Comparison of ENCODE assay signal across 5 mouse cellular contexts in genomic region chr10:22206443-22206842, GRCm38 (mm10). TPM values are rescaled to one million over a fixed set of nuclear protein-coding genes. Genes with fewer than 3 reads are reported as not detected.
"Had no signal": no experiment of that assay in that cellular context is flagged by ENCODE, and none has a peak within 500 bp of the region (broad histone marks: within the 10 kb centered on the region; RNA-seq: fewer than 3 reads in every experiment).

No protein-coding gene starts in this region.

RNA-seq across cellular contexts. Expression of gene H60b, which starts 48.1 kb away (rescaled TPM):
- polyA plus RNA-seq: small intestine, adult 2 months; spleen, adult 2 months; testis, adult 2 months; thymus, adult 2 months had no signal

RNA-seq across cellular contexts. Expression of gene Raet1e, which starts 48.1 kb away (rescaled TPM):
- total RNA-seq: neutrophil, adult 5-6 weeks had no signal
